Mouse (Mus musculus): Measurements from ENCODE around the gene Tsc22d1. TPM values are rescaled to one million over a fixed set of nuclear protein-coding genes. Genes with fewer than 3 reads are reported as not detected.
A peak's percentile ranks its signal among the peaks of the same experiment; 100 is the strongest.

Tsc22d1 gene
- polyA plus RNA-seq, 1 experiment from 2014 or later: 644 TPM

DNA sequence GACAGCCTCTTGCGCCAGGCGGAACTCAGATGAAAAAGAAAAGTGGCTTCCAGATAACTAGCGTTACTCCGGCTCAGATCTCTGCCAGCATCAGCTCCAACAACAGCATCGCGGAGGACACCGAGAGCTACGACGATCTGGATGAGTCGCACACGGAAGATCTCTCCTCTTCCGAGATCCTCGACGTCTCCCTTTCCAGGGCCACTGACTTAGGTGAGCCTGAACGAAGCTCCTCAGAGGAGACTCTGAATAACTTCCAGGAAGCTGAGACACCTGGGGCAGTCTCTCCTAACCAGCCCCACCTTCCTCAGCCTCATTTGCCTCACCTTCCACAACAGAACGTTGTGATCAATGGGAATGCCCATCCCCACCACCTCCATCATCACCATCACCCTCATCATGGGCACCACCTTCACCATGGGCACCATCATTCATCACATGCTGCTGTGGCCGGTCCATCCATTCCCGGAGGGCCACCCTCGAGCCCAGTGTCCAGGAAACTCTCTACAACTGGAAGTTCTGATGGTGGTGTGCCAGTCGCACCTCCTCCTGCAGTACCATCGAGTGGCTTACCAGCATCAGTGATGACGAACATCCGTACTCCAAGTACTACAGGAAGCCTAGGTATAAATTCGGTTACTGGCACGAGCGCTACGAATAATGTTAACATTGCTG lies 1.7 kb downstream of the Tsc22d1 start:
- WGBS: 43% methylated on average over 27 of the region's 27 CpGs
- H3K9me3 ChIP-seq: no peaks in the 10 kb centered on the region

DNA sequence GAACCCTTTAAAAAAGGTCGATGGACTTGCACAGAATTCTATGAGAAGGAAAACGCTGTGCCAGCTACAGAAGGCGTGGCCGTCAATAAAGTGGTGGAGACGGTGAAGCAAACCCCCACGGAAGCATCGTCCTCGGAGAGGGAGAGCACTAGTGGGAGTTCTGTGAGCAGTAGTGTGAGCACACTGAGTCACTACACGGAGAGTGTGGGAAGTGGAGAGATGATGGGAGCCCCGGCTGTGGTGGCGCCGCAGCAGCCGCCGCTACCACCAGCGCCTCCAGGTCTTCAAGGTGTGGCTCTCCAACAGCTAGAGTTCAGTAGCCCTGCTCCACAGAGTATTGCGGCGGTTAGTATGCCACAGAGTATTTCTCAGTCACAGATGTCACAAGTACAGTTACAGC lies 2.6 kb downstream of the Tsc22d1 start:
- Histone ChIP-seq H3K27me3 (no peaks in the 10 kb centered on the region), H3K9ac (replicated peaks) (peak overlapping the region; percentile 100; the same call in 1 of the 2 replicates), H3K4me3 (replicated peaks) (peak overlapping the region; percentile 97), H3K9me3 (no peaks in the 10 kb centered on the region), H3K27ac (no peak overlapping the region; the same call in 1 of the 2 replicates), H3K4me1 (replicated peaks) (peaks cover 62% of the 10 kb centered on the region), H3K4me2 (replicated peaks) (peak overlapping the region; percentile 99), H3K36me3 (peaks cover 28% of the 10 kb centered on the region)
- 91% methylated on average over 17 of the region's 17 CpGs for WGBS
- ATAC-seq: no peak

More for the DNA sequence above, 1.7 kb downstream of the Tsc22d1 start:
- Histone ChIP-seq H3K4me3 (replicated peaks) (peak overlapping the region; percentile 97), H3K4me2 (replicated peaks) (peak overlapping the region; percentile 99), H3K27ac (peak overlapping the region; percentile 100), H3K9ac (replicated peaks) (peak overlapping the region; percentile 100), H3K36me3 (peaks cover 24% of the 10 kb centered on the region), H3K27me3 (no peaks in the 10 kb centered on the region), H3K4me1 (replicated peaks) (peaks cover 53% of the 10 kb centered on the region)
- ATAC-seq: no peak

DNA sequence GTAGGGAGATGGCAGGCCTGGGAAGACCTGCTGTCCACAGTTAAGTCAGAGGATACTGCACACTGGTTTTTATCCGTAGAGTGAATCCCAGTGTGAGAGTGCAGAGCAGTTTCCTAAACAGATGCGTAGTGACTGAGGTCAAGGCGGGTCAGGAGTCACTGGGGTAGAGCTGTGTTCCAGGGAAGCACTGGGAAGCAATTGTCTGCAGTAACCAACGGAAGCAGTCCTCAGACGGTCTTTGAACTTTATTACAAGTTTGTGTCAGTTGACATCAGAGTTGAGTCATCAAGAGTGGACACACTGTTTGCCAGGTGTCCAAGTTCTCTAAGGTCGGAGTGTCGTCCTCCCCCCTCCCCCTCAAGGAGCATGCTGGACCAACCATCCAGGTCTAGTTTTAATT lies 6.0 kb downstream of the Tsc22d1 start:
- H3K27me3 ChIP-seq: no peaks in the 10 kb centered on the region
- H3K4me3 ChIP-seq (replicated peaks): peak overlapping the region; percentile 43
- H3K9ac ChIP-seq (replicated peaks): peak overlapping the region; percentile 49; the same call in 1 of the 2 replicates
- peak overlapping the region; percentile 71 for H3K4me2 ChIP-seq (replicated peaks)
- peaks cover 55% of the 10 kb centered on the region for H3K36me3 ChIP-seq
- WGBS: 35% methylated on average over 7 of the region's 7 CpGs
- no peak overlapping the region for H3K27ac ChIP-seq
- H3K4me1 ChIP-seq (replicated peaks): peaks cover 88% of the 10 kb centered on the region
- no peaks in the 10 kb centered on the region; the same call in 1 of the 2 replicates for H3K9me3 ChIP-seq
- ATAC-seq: no peak

DNA sequence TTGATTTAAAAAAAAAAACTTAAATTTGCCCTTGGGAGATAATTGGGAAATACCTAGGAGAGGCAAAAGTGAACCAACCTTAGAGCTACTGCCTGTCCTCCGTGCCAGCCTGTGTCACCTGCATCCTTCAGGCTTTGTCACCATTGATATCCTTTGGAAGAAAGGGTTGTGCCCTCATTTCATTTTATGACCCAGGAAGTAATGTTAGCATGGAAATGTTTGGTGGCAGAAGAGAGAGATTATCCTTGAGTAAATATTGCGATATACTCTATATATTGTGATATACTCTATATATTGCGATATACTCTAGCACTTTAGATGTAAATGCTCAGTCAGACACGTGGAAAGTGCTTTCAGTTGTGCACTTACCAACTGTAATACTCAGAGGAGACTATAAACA lies 6.4 kb downstream of the Tsc22d1 start:
- no peaks in the 10 kb centered on the region; the same call in 1 of the 2 replicates for H3K9me3 ChIP-seq
- H3K4me2 ChIP-seq (replicated peaks): peak overlapping the region; percentile 71
- H3K27me3 ChIP-seq: no peaks in the 10 kb centered on the region
- peak overlapping the region; percentile 43 for H3K4me3 ChIP-seq (replicated peaks)
- H3K9ac ChIP-seq (replicated peaks): 0 out of 2 replicates have a peak overlapping the region, but pooled peaks have one; percentile 49
- H3K4me1 ChIP-seq (replicated peaks): peaks cover 91% of the 10 kb centered on the region
- ATAC-seq: no peak
- 81% methylated on average over 4 of the region's 4 CpGs for WGBS
- H3K36me3 ChIP-seq: peaks cover 59% of the 10 kb centered on the region
- no peak overlapping the region for H3K27ac ChIP-seq

DNA sequence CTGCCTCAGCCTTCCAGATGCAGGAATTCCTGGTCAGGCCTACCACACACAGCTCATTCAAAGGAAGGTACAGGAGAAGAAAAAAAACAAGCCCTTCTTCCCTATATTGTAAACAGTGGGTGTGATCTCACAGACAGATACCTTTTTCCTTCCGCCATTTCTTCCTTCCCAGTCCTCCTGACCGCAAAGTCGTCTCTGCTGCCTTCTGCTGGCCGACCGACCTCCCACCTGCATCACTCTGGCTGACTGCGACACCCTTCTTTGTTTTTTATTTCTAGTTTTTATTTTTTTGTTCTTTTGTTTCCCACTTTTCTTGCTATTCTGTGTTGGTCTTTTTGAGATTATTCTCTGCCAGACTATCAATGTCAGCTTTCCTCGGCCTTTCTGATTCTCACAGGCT lies 10.7 kb downstream of the Tsc22d1 start:
- H3K27ac ChIP-seq: no peak overlapping the region
- no peaks in the 10 kb centered on the region for H3K27me3 ChIP-seq
- no peak overlapping the region for H3K4me3 ChIP-seq (replicated peaks)
- WGBS: 91% methylated on average over 7 of the region's 7 CpGs
- peaks cover 62% of the 10 kb centered on the region for H3K36me3 ChIP-seq
- H3K4me1 ChIP-seq (replicated peaks): peaks cover 69% of the 10 kb centered on the region
- H3K9me3 ChIP-seq: no peaks in the 10 kb centered on the region; the same call in 1 of the 2 replicates
- H3K9ac ChIP-seq (replicated peaks): no peak overlapping the region
- ATAC-seq: no peak
- no peak overlapping the region for H3K4me2 ChIP-seq (replicated peaks)

DNA sequence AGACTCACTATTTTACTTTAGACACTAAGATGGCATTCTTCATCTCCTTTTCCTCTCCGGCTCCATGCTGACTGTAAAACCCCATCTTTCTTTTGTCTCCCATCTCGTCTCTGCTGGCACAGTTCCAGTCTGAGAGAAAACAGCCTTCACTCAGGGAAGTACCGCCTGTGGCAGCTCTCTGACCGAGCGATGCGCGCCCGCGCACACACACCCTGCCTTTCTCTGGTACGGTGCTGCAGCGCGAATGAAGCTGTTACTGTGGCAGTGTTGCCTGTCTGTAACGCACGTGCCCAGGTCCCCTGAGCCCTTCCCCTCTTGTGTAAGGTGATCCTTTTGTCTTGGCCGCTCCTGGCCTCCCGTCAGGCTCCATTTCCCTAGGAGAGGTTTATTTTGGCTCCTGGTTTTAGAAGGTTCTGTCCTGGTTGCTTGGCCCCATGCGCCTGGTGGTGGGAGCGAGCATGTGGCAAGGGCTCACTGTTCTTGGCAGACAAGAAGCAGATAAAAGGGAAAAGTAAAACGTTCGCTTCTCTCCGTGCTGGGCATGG lies 11.3 kb downstream of the Tsc22d1 start:
- ATAC-seq: peak; percentile 50; the same call in 1 of the 2 replicates
- Histone ChIP-seq H3K4me3 (replicated peaks) (no peak overlapping the region), H3K9ac (replicated peaks) (no peak overlapping the region), H3K4me1 (replicated peaks) (peaks cover 63% of the 10 kb centered on the region), H3K4me2 (replicated peaks) (no peak overlapping the region), H3K27me3 (no peaks in the 10 kb centered on the region), H3K36me3 (peaks cover 63% of the 10 kb centered on the region), H3K9me3 (no peaks in the 10 kb centered on the region; the same call in 1 of the 2 replicates), H3K27ac (no peak overlapping the region)
- 85% methylated on average over 21 of the region's 21 CpGs for WGBS

DNA sequence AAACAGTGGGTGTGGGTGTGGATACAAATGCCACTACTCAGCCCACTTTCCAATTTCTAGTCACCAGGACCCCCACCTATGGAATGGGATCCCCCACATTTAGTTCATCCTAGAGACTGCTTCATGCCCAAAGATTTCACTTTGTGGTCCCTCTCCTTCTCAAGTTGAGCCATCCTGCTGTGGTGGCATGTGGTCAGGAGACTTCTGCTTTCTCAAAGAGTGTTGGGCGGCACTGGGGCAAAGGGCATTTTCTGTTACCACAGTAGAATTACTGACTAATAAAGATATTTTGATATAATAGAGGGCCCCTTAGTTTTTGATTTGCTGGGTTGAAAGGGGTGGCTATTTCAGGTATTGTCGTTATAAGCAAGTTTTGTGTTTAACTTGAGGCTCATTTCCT lies 14.1 kb downstream of the Tsc22d1 start:
- Histone ChIP-seq H3K4me3 (replicated peaks) (no peak overlapping the region), H3K27me3 (no peaks in the 10 kb centered on the region), H3K9me3 (no peaks in the 10 kb centered on the region; the same call in 1 of the 2 replicates), H3K4me2 (replicated peaks) (no peak overlapping the region), H3K9ac (replicated peaks) (no peak overlapping the region), H3K36me3 (peaks cover 56% of the 10 kb centered on the region), H3K27ac (no peak overlapping the region), H3K4me1 (replicated peaks) (peaks cover 38% of the 10 kb centered on the region)
- ATAC-seq: no peak
- 93% methylated on average over 2 of the region's 2 CpGs for WGBS

DNA sequence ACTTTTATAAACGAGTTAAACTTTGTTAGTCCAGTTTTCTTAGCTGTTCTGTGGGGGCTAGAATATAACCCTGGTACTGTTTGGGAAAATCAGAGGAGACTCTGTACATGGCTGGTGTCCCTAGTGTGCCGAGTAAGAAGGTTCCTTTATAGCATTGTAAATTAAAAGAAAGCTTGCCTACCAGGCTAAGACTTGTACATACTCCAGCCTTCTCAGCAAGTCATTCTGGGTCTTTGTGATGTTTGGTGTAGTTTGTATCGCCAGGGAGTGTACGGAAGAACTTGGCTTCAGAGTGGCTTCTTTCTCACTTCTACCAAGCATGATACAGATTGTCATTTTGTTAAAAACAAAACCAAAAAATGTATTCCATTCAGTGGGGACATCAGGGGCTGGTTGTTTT lies 17.2 kb downstream of the Tsc22d1 start:
- Histone ChIP-seq H3K27me3 (no peaks in the 10 kb centered on the region), H3K9me3 (no peaks in the 10 kb centered on the region), H3K4me2 (replicated peaks) (no peak overlapping the region), H3K4me3 (replicated peaks) (no peak overlapping the region), H3K36me3 (peaks cover 46% of the 10 kb centered on the region), H3K27ac (no peak overlapping the region), H3K9ac (replicated peaks) (no peak overlapping the region), H3K4me1 (replicated peaks) (peaks cover 16% of the 10 kb centered on the region)
- 94% methylated on average over 4 of the region's 4 CpGs for WGBS
- no peak for ATAC-seq

DNA sequence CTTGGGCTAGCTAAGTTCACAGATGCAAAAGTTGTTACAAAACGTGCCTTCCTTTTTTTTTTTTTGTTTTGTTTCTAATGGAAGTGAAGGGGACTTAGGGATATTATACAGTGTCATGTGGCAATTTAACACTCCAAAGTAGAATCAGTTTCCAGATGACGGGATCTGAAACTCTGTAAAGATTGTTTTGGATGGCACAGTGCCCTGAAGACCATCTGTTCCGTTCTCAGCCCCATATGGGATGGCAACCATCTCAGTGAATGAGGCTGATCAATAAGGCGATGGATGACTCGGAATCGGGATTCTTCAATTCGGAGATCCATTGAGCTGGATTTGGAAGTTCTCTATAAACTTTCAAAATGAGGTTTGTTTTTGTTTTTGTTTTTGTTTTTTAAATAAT lies 17.6 kb downstream of the Tsc22d1 start:
- Histone ChIP-seq H3K36me3 (peaks cover 50% of the 10 kb centered on the region), H3K27ac (no peak overlapping the region), H3K9me3 (no peaks in the 10 kb centered on the region), H3K4me2 (replicated peaks) (no peak overlapping the region), H3K9ac (replicated peaks) (no peak overlapping the region), H3K4me3 (replicated peaks) (no peak overlapping the region), H3K4me1 (replicated peaks) (peaks cover 20% of the 10 kb centered on the region), H3K27me3 (no peaks in the 10 kb centered on the region)
- ATAC-seq: no peak
- 78% methylated on average over 7 of the region's 7 CpGs for WGBS

DNA sequence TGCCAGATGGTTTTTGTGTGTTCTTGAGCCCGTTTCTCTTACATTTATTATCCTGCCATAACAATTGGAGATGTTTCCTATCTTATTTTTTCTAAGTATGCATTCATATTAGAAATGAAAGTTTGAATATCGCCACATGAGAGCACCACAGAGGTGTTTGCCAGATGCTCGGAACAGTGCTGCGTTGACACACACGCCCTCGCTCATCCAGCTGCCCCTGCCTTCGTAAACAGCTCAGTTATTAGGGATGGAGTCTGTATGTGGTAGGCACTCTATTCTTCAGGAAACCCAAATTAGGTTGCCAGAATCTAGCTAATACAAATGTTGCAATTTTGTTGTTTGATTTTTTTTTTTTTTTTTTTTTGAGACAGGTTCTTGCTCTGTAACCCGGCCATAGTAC lies 18.1 kb downstream of the Tsc22d1 start:
- no peak for ATAC-seq
- Histone ChIP-seq H3K27me3 (no peaks in the 10 kb centered on the region), H3K9ac (replicated peaks) (no peak overlapping the region), H3K9me3 (no peaks in the 10 kb centered on the region), H3K4me1 (replicated peaks) (peaks cover 20% of the 10 kb centered on the region), H3K4me2 (replicated peaks) (no peak overlapping the region), H3K27ac (no peak overlapping the region), H3K4me3 (replicated peaks) (no peak overlapping the region), H3K36me3 (peaks cover 50% of the 10 kb centered on the region)
- 95% methylated on average over 8 of the region's 8 CpGs for WGBS

DNA sequence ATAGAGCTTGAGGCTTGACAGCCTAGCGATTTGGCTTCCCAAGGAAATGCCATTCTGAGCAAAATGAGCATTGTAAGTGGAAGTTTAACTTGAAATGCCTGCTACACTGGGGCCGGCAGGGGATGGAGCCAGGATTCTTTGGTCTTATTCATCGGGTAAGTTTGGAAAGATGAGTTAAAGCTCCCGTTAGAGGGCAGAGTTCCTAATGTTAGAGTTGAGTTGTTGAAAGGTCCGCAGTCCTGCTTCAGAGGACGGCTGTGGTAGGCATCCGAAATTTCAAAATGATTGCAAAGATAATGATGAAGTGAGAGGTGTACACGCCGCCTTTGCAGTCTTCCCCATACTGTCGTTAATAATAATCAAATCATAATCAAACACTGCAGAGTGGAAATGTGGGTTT lies 27.4 kb downstream of the Tsc22d1 start:
- Histone ChIP-seq H3K9me3 (no peaks in the 10 kb centered on the region), H3K4me1 (replicated peaks) (0 out of 2 replicates have a peak, but pooled peaks cover 8% of the 10 kb centered on the region), H3K36me3 (peaks cover 54% of the 10 kb centered on the region), H3K4me2 (replicated peaks) (no peak overlapping the region), H3K27me3 (no peaks in the 10 kb centered on the region), H3K4me3 (replicated peaks) (no peak overlapping the region), H3K27ac (no peak overlapping the region), H3K9ac (replicated peaks) (no peak overlapping the region)
- 92% methylated on average over 10 of the region's 10 CpGs for WGBS
- ATAC-seq: no peak

DNA sequence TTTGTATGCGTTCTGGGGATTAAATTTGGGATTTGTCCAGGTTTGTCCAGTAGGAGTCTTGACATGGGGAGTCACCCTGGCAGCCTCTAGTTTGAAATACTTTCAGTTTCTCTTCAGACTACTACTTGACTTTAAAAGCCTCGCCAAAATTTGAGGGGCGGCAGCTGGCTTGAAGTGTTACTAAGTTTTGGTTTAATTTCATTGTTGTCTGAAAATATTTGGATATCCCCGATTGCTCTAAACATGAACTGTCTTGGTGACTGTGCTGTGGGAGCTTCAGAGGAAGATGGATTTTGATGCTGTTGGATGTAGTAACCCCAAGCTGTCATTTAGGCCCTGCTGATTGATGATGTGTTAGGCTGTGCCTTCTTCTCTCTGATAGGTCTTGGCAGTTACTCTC lies 34.2 kb downstream of the Tsc22d1 start:
- 95% methylated on average over 3 of the region's 4 CpGs for WGBS
- ATAC-seq: no peak
- Histone ChIP-seq H3K27ac (no peak overlapping the region), H3K4me1 (replicated peaks) (peaks cover 16% of the 10 kb centered on the region), H3K4me2 (replicated peaks) (no peak overlapping the region), H3K9me3 (no peaks in the 10 kb centered on the region), H3K4me3 (replicated peaks) (no peak overlapping the region), H3K36me3 (peaks cover 11% of the 10 kb centered on the region), H3K9ac (replicated peaks) (no peak overlapping the region), H3K27me3 (no peaks in the 10 kb centered on the region)

All from midbrain, embryonic 13.5 days (tissue).